Mouse (Mus musculus) cerebellum, adult 9-10 months (tissue): ENCODE measurements around the gene Sbk3.

Experiments
- DNase-seq: peaks from one replicate; pipeline ENCODE4 v3.0.0; 2022

Sbk3 gene

GRCm38 (mm10) chr7:4993347-4993998, 22.5 kb upstream of the Sbk3 start:
- DNase-seq = no peak

GRCm38 (mm10) chr7:4988250-4988649, 17.3 kb upstream of the Sbk3 start:
- DNase-seq = no peak

- DNase-seq = no peak
Observed at GRCm38 (mm10) chr7:4976832-4977231, 5.9 kb upstream of the Sbk3 start.

GRCm38 (mm10) chr7:4975455-4975854, 4.5 kb upstream of the Sbk3 start:
- no peak for DNase-seq

DNA sequence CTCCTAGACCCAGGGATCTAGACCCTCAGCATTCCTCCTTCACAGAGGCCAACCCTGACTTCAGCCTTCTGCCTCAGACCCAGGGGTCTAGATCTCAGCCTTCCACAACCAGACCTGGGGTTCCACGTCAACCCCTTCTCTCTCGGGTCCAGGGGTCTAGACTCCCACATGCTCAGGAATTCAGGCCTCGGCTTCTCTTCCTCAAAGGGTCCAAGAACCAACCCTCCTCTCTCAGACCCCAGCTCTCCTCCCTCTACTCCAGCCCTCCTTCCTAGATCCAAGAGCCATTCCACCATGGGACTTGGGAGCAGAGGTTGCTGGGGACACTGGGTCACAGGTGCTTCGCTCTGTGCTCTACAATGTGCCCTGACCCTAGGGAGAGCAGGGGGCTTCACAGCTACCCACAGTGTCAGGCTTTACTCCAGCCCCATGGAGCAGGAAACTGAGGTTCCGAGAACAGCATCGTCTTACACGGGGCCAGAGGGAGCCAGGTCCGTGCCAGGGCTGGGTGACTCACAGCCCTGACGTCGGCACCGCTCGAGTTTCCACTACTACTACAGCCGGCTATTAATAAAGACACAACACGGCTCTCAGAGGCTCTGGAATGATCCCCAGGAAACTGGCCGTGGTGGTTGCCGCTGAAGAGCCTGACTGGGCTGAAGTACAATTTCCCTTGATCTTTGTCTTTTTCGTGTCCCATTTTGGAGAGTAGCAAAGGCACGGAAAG, 1.5 kb upstream of the Sbk3 start:
- DNase-seq = no peak

GRCm38 (mm10) chr7:4971710-4972109, 742 bp upstream of the Sbk3 start:
- no peak for DNase-seq

GRCm38 (mm10) chr7:4964988-4965387, 6.0 kb downstream of the Sbk3 start:
- DNase-seq = no peak

- peak; percentile 43 for DNase-seq
Observed at GRCm38 (mm10) chr7:4964272-4964671, 6.7 kb downstream of the Sbk3 start, which contains the start of gene Sbk2. TSS of gene Sbk2 (minus strand) at chr7:4964406.

- no peak for DNase-seq
Observed at GRCm38 (mm10) chr7:4963527-4963926, 7.4 kb downstream of the Sbk3 start.

DNA sequence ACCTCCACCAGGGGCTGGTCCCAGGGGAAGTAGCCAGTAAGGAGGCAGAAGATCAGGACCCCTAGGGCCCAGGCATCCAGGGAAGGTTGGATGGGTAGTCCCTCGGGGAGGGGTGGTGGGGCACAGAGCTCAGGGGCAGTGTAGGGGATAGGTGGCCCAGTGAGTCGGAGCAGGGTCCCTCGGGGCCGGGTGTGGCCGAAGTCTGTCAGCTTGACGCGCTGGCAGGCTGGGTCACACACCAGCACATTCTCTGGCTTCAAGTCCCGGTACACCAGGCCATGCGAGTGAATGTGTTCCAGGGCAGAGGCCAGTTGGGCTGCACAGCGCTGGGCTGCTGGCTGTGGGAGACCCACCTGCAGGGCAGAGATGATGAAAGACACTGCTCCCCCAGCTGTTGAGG, 13.6 kb downstream of the Sbk3 start:
- no peak for DNase-seq

DNA sequence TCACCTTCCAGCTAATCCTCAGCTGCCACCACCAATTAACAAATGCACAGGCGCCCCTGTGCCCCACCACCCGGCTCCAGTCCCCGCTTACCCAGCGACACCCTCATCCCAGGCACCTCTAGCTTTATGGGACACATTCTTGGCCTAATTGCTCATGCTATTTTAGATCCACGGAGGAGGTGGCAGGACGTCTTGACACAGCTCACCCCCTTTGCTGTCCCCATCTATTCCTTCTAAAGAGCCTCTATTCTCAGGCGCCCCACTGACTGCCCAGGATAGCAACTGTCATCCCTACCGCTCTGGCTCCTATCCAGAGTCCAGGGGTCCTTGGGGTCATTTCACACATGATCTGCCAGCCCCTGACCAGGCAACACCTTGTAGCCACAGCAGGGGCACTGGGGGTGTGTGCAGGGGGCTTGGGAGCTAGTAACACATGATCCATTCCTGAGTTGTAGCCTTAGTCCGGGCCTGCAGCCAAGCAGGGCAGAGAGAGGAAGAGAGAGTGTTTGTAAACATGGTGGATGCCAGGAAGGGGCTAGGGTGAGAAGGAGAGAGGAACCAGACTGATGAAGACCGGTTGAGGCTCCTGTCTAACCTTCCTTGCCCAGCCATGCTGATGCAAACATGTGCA, 17.0 kb downstream of the Sbk3 start:
- DNase-seq = no peak

- no peak for DNase-seq
Observed at GRCm38 (mm10) chr7:4950561-4951342, 20.2 kb downstream of the Sbk3 start.

GRCm38 (mm10) chr7:4948386-4948785, 22.6 kb downstream of the Sbk3 start:
- no peak for DNase-seq

DNA sequence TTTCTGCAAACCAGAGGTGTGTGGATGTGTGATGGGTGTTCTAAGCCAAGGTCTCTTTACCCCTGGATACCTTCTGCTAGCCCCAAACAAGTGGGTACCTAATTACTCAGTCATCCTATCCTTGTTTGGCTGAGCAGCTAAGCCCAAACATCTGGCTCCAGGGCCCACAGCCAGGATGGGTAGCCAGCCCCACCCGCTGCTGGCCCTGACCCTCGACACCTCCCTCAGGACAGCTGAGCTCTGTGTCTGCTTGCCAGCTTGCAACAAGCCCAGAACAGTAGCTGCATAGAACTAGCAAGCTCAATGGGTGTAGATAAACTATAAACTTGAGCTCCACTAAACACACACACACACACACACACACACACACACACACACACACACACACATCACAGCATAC, 23.1 kb downstream of the Sbk3 start:
- no peak for DNase-seq

DNA sequence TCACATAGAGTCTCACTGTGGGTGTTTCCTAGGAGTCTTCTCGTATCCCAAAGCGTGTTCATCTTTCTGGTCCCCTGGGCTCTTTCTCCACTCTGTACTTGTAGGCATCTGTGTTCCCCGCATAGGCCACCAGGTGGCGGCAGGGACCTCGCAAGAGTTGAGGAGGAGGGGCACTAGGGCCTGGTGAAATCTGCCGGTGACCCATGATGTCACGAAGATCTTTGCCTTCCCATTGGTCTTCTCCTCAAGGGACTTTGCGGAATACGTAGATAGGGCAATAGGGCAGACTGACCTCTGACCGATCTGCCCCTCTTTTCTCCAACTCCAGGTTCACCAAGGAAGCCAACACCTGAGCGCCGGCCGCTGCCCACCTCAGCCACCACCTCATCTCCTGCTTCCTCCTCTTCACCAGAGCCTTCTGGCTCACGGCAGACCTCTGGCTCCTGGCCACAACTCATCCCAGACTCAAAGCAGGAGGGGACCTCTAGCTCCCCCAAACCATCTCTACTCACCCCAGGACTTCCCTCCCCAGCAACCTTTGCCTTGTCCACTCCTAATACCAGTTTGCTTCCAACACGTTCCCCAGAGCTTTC, 27.6 kb downstream of the Sbk3 start:
- DNase-seq = peak; percentile 99

DNA sequence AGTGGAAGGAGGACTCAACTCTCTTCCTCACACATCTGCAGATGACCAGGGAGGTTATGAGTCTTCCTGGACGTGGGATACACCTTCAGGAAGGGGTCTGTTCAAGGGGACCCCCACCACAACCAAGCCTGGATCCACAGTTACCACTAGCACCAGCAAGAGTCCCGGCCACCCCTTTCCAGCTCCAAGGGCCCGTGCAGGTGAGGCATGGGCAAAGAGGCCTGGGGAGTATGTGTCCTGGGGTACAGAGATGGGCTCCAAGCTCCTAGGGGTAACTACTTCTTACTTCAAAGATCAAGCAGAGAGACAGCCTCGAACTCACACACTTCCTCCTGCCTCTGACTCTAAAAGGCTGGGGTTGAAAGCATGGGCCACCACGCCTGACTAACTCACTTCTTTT, 28.3 kb downstream of the Sbk3 start:
- no peak for DNase-seq

DNA sequence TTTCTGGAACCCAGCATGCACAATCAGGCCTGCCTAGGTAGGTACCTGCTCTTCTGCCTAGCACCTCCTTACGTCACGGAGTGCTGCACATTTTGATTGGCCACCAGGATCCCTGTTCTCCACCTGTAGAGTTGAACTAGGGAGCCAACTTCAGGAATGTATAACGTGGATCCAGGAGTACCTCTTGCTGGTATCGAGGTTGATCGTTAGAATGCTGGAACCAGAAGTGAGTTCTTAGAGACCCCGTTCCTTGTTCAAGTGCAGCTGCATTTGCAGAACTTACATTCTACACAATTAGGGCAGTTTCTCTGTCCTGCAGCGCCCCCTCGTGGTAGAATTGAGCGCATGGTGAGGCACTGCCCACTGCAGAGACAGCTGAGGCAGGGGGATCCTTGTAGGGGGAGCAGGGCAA, 30.9 kb downstream of the Sbk3 start:
- peak; percentile 88 for DNase-seq

- DNase-seq = peak; percentile 73
Observed at GRCm38 (mm10) chr7:4938456-4938855, 32.5 kb downstream of the Sbk3 start.

DNA sequence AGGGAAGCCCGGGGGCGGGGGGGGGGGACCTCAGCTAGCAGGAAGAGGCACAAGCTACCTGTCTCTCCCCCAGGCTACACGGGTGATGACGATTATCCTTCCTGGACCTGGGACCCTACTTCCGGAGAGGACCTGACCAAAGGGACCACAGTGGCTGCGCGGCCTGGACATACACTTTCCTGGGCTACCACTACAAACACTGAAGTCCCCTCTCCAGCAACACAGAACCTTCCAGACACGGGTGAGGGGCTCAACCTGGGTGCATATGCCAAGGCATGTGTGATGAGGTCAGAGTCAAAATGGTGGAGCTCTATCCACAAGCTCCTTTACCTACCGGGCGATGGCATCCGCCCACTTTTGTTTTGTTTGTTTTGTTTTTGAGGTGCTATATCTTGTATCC, 33.6 kb downstream of the Sbk3 start:
- DNase-seq = no peak

DNA sequence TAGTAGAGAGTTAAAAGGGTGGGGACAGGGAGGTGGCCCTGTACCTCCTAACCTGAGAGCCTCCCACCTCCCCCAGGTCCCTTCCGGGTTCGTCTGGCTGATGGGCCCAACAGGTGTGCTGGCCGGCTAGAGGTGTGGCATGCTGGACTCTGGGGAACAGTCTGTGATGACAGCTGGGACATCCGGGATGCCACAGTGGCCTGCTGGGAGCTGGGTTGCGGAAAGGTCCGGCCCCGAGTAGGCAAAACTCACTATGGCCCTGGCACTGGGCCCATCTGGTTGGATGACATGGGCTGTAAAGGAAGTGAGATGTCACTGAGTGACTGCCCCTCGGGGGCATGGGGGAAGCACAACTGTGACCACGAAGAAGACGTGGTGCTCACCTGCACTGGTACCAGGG, 34.1 kb downstream of the Sbk3 start:
- no peak for DNase-seq

- DNase-seq = no peak
Observed at GRCm38 (mm10) chr7:4934160-4934914, 36.6 kb downstream of the Sbk3 start.

DNA sequence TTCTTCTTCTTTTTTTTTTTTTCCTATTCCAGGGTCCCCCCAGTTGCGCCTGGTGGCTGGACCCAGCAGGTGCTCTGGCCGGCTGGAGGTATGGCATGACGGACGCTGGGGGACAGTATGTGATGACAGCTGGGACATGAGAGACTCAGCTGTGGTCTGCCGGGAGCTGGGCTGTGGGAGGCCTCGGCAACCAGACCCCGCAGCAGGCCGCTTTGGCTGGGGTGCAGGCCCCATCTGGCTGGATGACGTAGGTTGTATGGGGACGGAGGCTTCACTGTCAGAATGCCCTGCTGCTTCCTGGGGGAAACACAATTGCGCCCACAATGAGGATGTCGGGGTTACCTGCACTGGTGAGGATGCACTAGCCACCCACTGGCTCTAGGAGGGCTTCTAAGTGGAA, 37.9 kb downstream of the Sbk3 start:
- DNase-seq = no peak
